Mouse (Mus musculus): Measurements from ENCODE around the gene Ip6k2. TPM values are rescaled to one million over a fixed set of nuclear protein-coding genes. Genes with fewer than 3 reads are reported as not detected.

Ip6k2 gene
- polyA plus RNA-seq, 1 experiment = 69.4 TPM

DNA sequence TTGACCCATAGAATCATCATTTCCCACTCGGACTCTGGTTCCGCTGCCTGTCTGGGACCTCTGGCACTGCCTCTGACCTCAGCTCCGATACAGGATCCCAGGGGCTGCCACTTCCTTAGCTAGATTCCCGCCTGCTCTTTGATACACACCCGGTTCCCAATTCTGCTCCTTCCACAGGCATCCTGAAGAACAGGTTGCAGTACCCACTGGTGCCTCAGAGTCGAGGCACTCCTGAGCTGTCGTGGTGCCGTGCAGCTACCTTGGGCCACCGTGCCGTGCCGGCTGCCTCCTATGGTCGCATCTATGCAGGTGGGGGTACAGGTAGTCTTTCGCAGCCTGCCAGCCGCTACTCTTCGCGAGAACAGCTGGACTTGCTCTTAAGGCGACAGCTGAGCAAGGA is 64.8 kb downstream of the Ip6k2 start:
- 58% methylated on average over 17 of the region's 17 CpGs for WGBS
- DNase-seq = no peak
- TF ChIP-seq CTCF (IDR thresholded peaks at IDR 0.05; ENCODE audit: insufficient read depth, low read length) = no peak
- no peak for TF ChIP-seq POLR2A (IDR thresholded peaks at IDR 0.05; ENCODE audit: borderline replicate concordance, extremely low read depth, low read depth, low read length)
- H3K4me1 ChIP-seq (ENCODE audit: control insufficient read depth, insufficient read depth, low read length) = 0 out of 2 replicates have a peak, but pooled peaks cover under 1% of the 10 kb centered on the region
- H3K4me3 ChIP-seq (replicated peaks; ENCODE audit: extremely low read depth, low read depth, low read length) = no peak overlapping the region

GRCm38 (mm10) chr9:108852976-108853375 is 69.4 kb downstream of the Ip6k2 start, which contains the start of gene Slc26a6:
TSS of gene Slc26a6 (plus strand) at chr9:108853283.
- TF ChIP-seq CTCF (IDR thresholded peaks at IDR 0.05; ENCODE audit: insufficient read depth, low read length) (no peak), POLR2A (IDR thresholded peaks at IDR 0.05; ENCODE audit: borderline replicate concordance, extremely low read depth, low read depth, low read length) (no peak)
- H3K4me1 ChIP-seq (ENCODE audit: control insufficient read depth, insufficient read depth, low read length) = peaks cover 3% of the 10 kb centered on the region; the same call in 1 of the 2 replicates
- no peak for DNase-seq
- peak within 1 kb of the TSS; percentile 84 for H3K4me3 ChIP-seq (replicated peaks; ENCODE audit: extremely low read depth, low read depth, low read length)
- WGBS = 72% methylated on average over 3 of the region's 3 CpGs

- Histone ChIP-seq H3K4me1 (ENCODE audit: control insufficient read depth, insufficient read depth, low read length) (peaks cover 3% of the 10 kb centered on the region; the same call in 1 of the 2 replicates), H3K4me3 (replicated peaks; ENCODE audit: extremely low read depth, low read depth, low read length) (peak overlapping the region; percentile 84)
- TF ChIP-seq POLR2A (IDR thresholded peaks at IDR 0.05; ENCODE audit: borderline replicate concordance, extremely low read depth, low read depth, low read length) (no peak; the same call in 1 of the 2 replicates), CTCF (IDR thresholded peaks at IDR 0.05; ENCODE audit: insufficient read depth, low read length) (peak; percentile 42)
- peak; percentile 84 for DNase-seq
- 3% methylated on average over 25 of the region's 25 CpGs for WGBS
These were observed 70.1 kb downstream of the Ip6k2 start for GRCm38 (mm10) chr9:108853635-108854240.

GRCm38 (mm10) chr9:108854241-108854696 is 70.7 kb downstream of the Ip6k2 start:
- under 1% methylated on average over 28 of the region's 28 CpGs for WGBS
- peak; percentile 88 for DNase-seq
- no peak for TF ChIP-seq CTCF (IDR thresholded peaks at IDR 0.05; ENCODE audit: insufficient read depth, low read length)
- peak; percentile 83; the same call in 1 of the 2 replicates for TF ChIP-seq POLR2A (IDR thresholded peaks at IDR 0.05; ENCODE audit: borderline replicate concordance, extremely low read depth, low read depth, low read length)
- Histone ChIP-seq H3K4me1 (ENCODE audit: control insufficient read depth, insufficient read depth, low read length) (peaks cover 3% of the 10 kb centered on the region; the same call in 1 of the 2 replicates), H3K4me3 (replicated peaks; ENCODE audit: extremely low read depth, low read depth, low read length) (peak overlapping the region; percentile 84)

- H3K4me1 ChIP-seq (ENCODE audit: control insufficient read depth, insufficient read depth, low read length) = peaks cover 3% of the 10 kb centered on the region; the same call in 1 of the 2 replicates
- no peak for TF ChIP-seq CTCF (IDR thresholded peaks at IDR 0.05; ENCODE audit: insufficient read depth, low read length)
- no peak for TF ChIP-seq POLR2A (IDR thresholded peaks at IDR 0.05; ENCODE audit: borderline replicate concordance, extremely low read depth, low read depth, low read length)
- DNase-seq = no peak
- 54% methylated on average over 5 of the region's 5 CpGs for WGBS
- H3K4me3 ChIP-seq (replicated peaks; ENCODE audit: extremely low read depth, low read depth, low read length) = no peak overlapping the region
These were observed 71.7 kb downstream of the Ip6k2 start for GRCm38 (mm10) chr9:108855335-108855734.

Other genes starting within 250 kb of the Ip6k2 start
- 63.3 and 66.6 TPM in 2 replicates for gene Impdh2, start 223.5 kb upstream of the Ip6k2 start, polyA plus RNA-seq (2012; rRNA removed)
- gene Ndufaf3, start 216.4 kb upstream of the Ip6k2 start, polyA plus RNA-seq (2012; rRNA removed) = 45.5 and 46.3 TPM in 2 replicates
- gene Dalrd3, start 213.9 kb upstream of the Ip6k2 start, polyA plus RNA-seq (2012; rRNA removed) = 183 and 199 TPM in 2 replicates
- 58.7 and 67.6 TPM in 2 replicates for gene Wdr6, start 205.1 kb upstream of the Ip6k2 start, polyA plus RNA-seq (2012; rRNA removed)
- gene P4htm, start 186.1 kb upstream of the Ip6k2 start, polyA plus RNA-seq (2012; rRNA removed) = 19.6 and 22.4 TPM in 2 replicates
- gene Arih2, start 134.4 kb upstream of the Ip6k2 start, polyA plus RNA-seq (2012; rRNA removed) = 24.6 and 35.4 TPM in 2 replicates
- 22.3 and 24.4 TPM in 2 replicates for gene Slc25a20, start 121.7 kb upstream of the Ip6k2 start, polyA plus RNA-seq (2012; rRNA removed)
- gene Prkar2a, start 94.5 kb upstream of the Ip6k2 start, polyA plus RNA-seq (2012; rRNA removed) = 22.3 and 26.1 TPM in 2 replicates
- 34.1 and 42.9 TPM in 2 replicates for gene Nckipsd, start 24.6 kb downstream of the Ip6k2 start, polyA plus RNA-seq (2012; rRNA removed)
- gene Celsr3, start 42.5 kb downstream of the Ip6k2 start, polyA plus RNA-seq (2012; rRNA removed) = 0.71 and 0.73 TPM in 2 replicates
- 12.6 and 17.0 TPM in 2 replicates for gene Slc26a6, start 69.5 kb downstream of the Ip6k2 start, polyA plus RNA-seq (2012; rRNA removed)
- gene Tmem89, start 130.8 kb downstream of the Ip6k2 start, polyA plus RNA-seq (2012; rRNA removed) = 0.17 and 0.26 TPM in 2 replicates
- gene Uqcrc1, start 152.8 kb downstream of the Ip6k2 start, polyA plus RNA-seq (2012; rRNA removed) = 290 and 399 TPM in 2 replicates
- 7.1 and 12.2 TPM in 2 replicates for gene Col7a1, start 169.8 kb downstream of the Ip6k2 start, polyA plus RNA-seq (2012; rRNA removed)
- 1.0 and 2.3 TPM in 2 replicates for gene Ucn2, start 202.2 kb downstream of the Ip6k2 start, polyA plus RNA-seq (2012; rRNA removed)
- 49.4 and 59.8 TPM in 2 replicates for gene Pfkfb4, start 208.0 kb downstream of the Ip6k2 start, polyA plus RNA-seq (2012; rRNA removed)

Data from lung, adult 2 months (tissue).